Comparison of ENCODE assay signal across 9 mouse cellular contexts in genomic region chr11:63026651-63027141, GRCm38 (mm10). TPM values are rescaled to one million over a fixed set of nuclear protein-coding genes. Genes with fewer than 3 reads are reported as not detected.
DNase-seq lines count a peak whose midpoint lies in the region; ATAC-seq and TF ChIP-seq lines count a peak whose summit lies in the region.
"Had no signal": no experiment of that assay in that cellular context is flagged by ENCODE, and none has a peak within 500 bp of the region (broad histone marks: within the 10 kb centered on the region; RNA-seq: fewer than 3 reads in every experiment).

No protein-coding gene starts in this region.

- H3K27me3 ChIP-seq in intestine, postnatal 0 days (replicated peaks; ENCODE audit: control insufficient read depth, insufficient read depth, low read length), result no peaks in the 10 kb centered on the region
- H3K27me3 ChIP-seq in small intestine, adult 2 months (ENCODE audit: control insufficient read depth, insufficient read depth, low read length), result no peaks in the 10 kb centered on the region
- H3K27me3 ChIP-seq in liver, embryonic 12.5 days (replicated peaks), result peaks cover 12% of the 10 kb centered on the region; the same call in 1 of the 2 replicates
- H3K27me3 ChIP-seq: heart, embryonic 13.5 days had no signal

- H3K4me2 ChIP-seq in intestine, postnatal 0 days (replicated peaks; ENCODE audit: low read depth), result no peak overlapping the region
- no peak overlapping the region for H3K4me2 ChIP-seq in liver, embryonic 12.5 days
- H3K4me2 ChIP-seq: heart, embryonic 13.5 days had no signal

- no peak overlapping the region for H3K9ac ChIP-seq in intestine, postnatal 0 days (ENCODE audit: low read depth, low read length)
- no peak overlapping the region for H3K9ac ChIP-seq in liver, embryonic 12.5 days
- H3K9ac ChIP-seq: heart, embryonic 13.5 days had no signal

- H3K9me3 ChIP-seq in intestine, postnatal 0 days (ENCODE audit: control insufficient read depth), result no peaks in the 10 kb centered on the region
- no peaks in the 10 kb centered on the region for H3K9me3 ChIP-seq in liver, embryonic 12.5 days (replicated peaks)
- H3K9me3 ChIP-seq: heart, embryonic 13.5 days had no signal

- peak; percentile 65 for DNase-seq in urinary bladder, postnatal 14 days (ENCODE audit: low spot score)
- no peak for DNase-seq in urinary bladder, adult 2 months (ENCODE audit: low spot score)
- DNase-seq in cerebellum, adult 8-10 months, result peak; percentile 78
- DNase-seq in kidney, postnatal 25 days, result no peak
- no peak for DNase-seq in thymus, postnatal 10 days (ENCODE audit: low spot score in 2 of 2)

- 48% methylated on average over 9 of the region's 9 CpGs for WGBS in intestine, postnatal 0 days
- WGBS in small intestine, adult 2 months, result 32% methylated on average over 9 of the region's 9 CpGs
- 34% methylated on average over 9 of the region's 9 CpGs for WGBS in liver, embryonic 12.5 days (ENCODE audit: insufficient replicate concordance)

- no peaks in the 10 kb centered on the region for H3K36me3 ChIP-seq in intestine, postnatal 0 days (ENCODE audit: control insufficient read depth, insufficient read depth)
- no peaks in the 10 kb centered on the region for H3K36me3 ChIP-seq in small intestine, adult 2 months (ENCODE audit: control insufficient read depth, insufficient read depth, low read length)
- no peaks in the 10 kb centered on the region for H3K36me3 ChIP-seq in liver, embryonic 12.5 days
- H3K36me3 ChIP-seq: heart, embryonic 13.5 days had no signal

- H3K27ac ChIP-seq in intestine, postnatal 0 days (ENCODE audit: low read depth, low read length), result no peak overlapping the region
- H3K27ac ChIP-seq in small intestine, adult 2 months (ENCODE audit: insufficient read depth, low read depth, low read length), result peak overlapping the region; percentile 42
- H3K27ac ChIP-seq in liver, embryonic 12.5 days, result no peak overlapping the region
- H3K27ac ChIP-seq: heart, embryonic 13.5 days had no signal

- peak; percentile 70 for ATAC-seq in intestine, postnatal 0 days
- no peak for ATAC-seq in liver, embryonic 12.5 days

- H3K4me3 ChIP-seq in intestine, postnatal 0 days (ENCODE audit: low read depth, low read length), result no peak overlapping the region
- H3K4me3 ChIP-seq in small intestine, adult 2 months (ENCODE audit: low read depth, low read length), result no peak overlapping the region
- no peak overlapping the region for H3K4me3 ChIP-seq in liver, embryonic 12.5 days
- H3K4me3 ChIP-seq: heart, embryonic 13.5 days had no signal

- H3K4me1 ChIP-seq in intestine, postnatal 0 days (replicated peaks; ENCODE audit: control insufficient read depth, insufficient read depth, low read length), result peaks cover 14% of the 10 kb centered on the region
- peaks cover 19% of the 10 kb centered on the region for H3K4me1 ChIP-seq in small intestine, adult 2 months (ENCODE audit: control insufficient read depth, insufficient read depth, insufficient read length, low read length)
- H3K4me1 ChIP-seq in liver, embryonic 12.5 days, result no peaks in the 10 kb centered on the region

- no peak for TF ChIP-seq CTCF in intestine, postnatal 0 days (IDR thresholded peaks at IDR 0.05; ENCODE audit: low read depth)
- TF ChIP-seq CTCF in small intestine, adult 2 months (IDR thresholded peaks at IDR 0.05; ENCODE audit: extremely low read depth, insufficient read length, insufficient replicate concordance, low read depth, low read length), result no peak

- TF ChIP-seq POLR2A in small intestine, adult 2 months (IDR thresholded peaks at IDR 0.05; ENCODE audit: low read depth, low read length), result no peak

RNA-seq across cellular contexts. Expression of gene Tekt3, which starts 34.8 kb away (rescaled TPM):
- polyA plus RNA-seq in urinary bladder, adult 2 months (2012; rRNA removed), result not detected in 2 replicates
- polyA plus RNA-seq in intestine, postnatal 0 days (2015; fragmentation: Nextera tagmentation; extraction: Ambion mirVana), result not detected in 2 replicates
- not detected in 2 replicates for polyA plus RNA-seq in small intestine, adult 2 months (2012; rRNA removed)
- polyA plus RNA-seq in liver, embryonic 12.5 days (2016; fragmentation: Nextera tagmentation; extraction: Ambion mirVana), result 0.07 TPM in 1 of 2 replicates, not detected in the other
- polyA plus RNA-seq: heart, embryonic 13.5 days had no signal

Comparison
In these comparisons a context has a peak if more than half of its experiments do, and no peak if none do; other contexts are left out.
1. DNase-seq: peak in urinary bladder, postnatal 14 days (single experiment) and cerebellum, adult 8-10 months (single experiment); none in urinary bladder, adult 2 months (single experiment), kidney, postnatal 25 days (0 of 2) and thymus, postnatal 10 days (0 of 2).